Mouse (Mus musculus) small intestine, adult 2 months (tissue): Measurements from ENCODE around the gene Eme2. TPM values are rescaled to one million over a fixed set of nuclear protein-coding genes. Genes with fewer than 3 reads are reported as not detected.
A peak's percentile ranks its signal among the peaks of the same experiment; 100 is the strongest.
"Not testable (repeated sequence)": the region's sequence is repeated elsewhere in the genome, so short reads cannot be mapped to it uniquely, and the experiment has no call there.

Source experiments
- H3K27ac ChIP-seq: fragments of 200-500 bp; 2 replicates; pipeline ENCODE4 v1.5.1; 2012; ENCODE audit warnings: low read depth, low read length, control low read depth, inconsistent platforms; ENCODE audit not compliant: insufficient read depth
- H3K27me3 ChIP-seq: fragments of 200-500 bp; 2 replicates; pipeline ENCODE4 v1.6.1; 2012; ENCODE audit warnings: mild to moderate bottlenecking, moderate library complexity, low read length, inconsistent platforms; ENCODE audit not compliant: control insufficient read depth, insufficient read depth
- H3K36me3 ChIP-seq: fragments of 200-500 bp; 2 replicates; pipeline ENCODE4 v1.6.1; 2012; ENCODE audit warnings: mild to moderate bottlenecking, low read length, control low read depth, inconsistent platforms; ENCODE audit not compliant: control insufficient read depth, insufficient read depth
- H3K4me1 ChIP-seq: fragments of 200-500 bp; 2 replicates; pipeline ENCODE4 v1.6.1; 2012; ENCODE audit warnings: low read length, inconsistent platforms, mixed read lengths; ENCODE audit not compliant: control insufficient read depth, insufficient read depth, insufficient read length
- H3K4me3 ChIP-seq: fragments of 200-500 bp; 2 replicates; pipeline ENCODE4 v1.5.1; 2012; ENCODE audit warnings: low read depth, mild to moderate bottlenecking, control low read depth, inconsistent platforms, low read length, moderate library complexity
- CTCF ChIP-seq: fragments of 200-500 bp; IDR thresholded peaks from 2 replicates; pipeline ENCODE4 v1.5.1; 2012; ENCODE audit warnings: low read depth, mild to moderate bottlenecking, control low read depth, inconsistent platforms, low read length, moderate library complexity, mixed read lengths; ENCODE audit not compliant: insufficient replicate concordance, insufficient read length; ENCODE audit errors: extremely low read depth
- POLR2A ChIP-seq: fragments of 200-500 bp; IDR thresholded peaks from 2 replicates; pipeline ENCODE4 v1.6.1; 2012; ENCODE audit warnings: low read depth, mild to moderate bottlenecking, control low read depth, inconsistent platforms, low read length, moderate library complexity
- WGBS: fragments of 180-500 bp; shearing (Covaris S2); methylation state at CpG from one replicate; pipeline ENCODE4 v1.1.7; 2018; 5-methylcytosine and 5-hydroxymethylcytosine counted together
- polyA plus RNA-seq: library from polyadenylated mRNA; depleted of rRNA; stranded (reverse); fragments of >200 nt; gene quantifications from 2 replicates; pipeline ENCODE4 v1.2.3, GENCODE M21; 2012; rRNA removed

The Eme2 gene
- 20.3 and 21.0 TPM in 2 replicates for polyA plus RNA-seq

- peaks cover 45% of the 10 kb centered on the region for H3K36me3 ChIP-seq
- WGBS = under 1% methylated on average over 62 of the region's 62 CpGs
- TF ChIP-seq POLR2A (no peak; the same call in 1 of the 2 replicates), CTCF (no peak)
- H3K27ac ChIP-seq = peak within 1 kb of the TSS; percentile 73
- peaks cover 11% of the 10 kb centered on the region for H3K4me1 ChIP-seq
- H3K27me3 ChIP-seq = no peaks in the 10 kb centered on the region
- H3K4me3 ChIP-seq = peak within 1 kb of the TSS; percentile 72
These were observed at the start of gene Eme2, which contains the start of gene Mrps34 for GRCm38 (mm10) chr17:24894995-24895547. Gene Eme2, minus strand, starts transcription at chr17:24895087. Gene Mrps34, plus strand, starts transcription at chr17:24895116.

- H3K4me1 ChIP-seq, H3K27ac ChIP-seq, H3K4me3 ChIP-seq, H3K27me3 ChIP-seq: not testable (repeated sequence)
- WGBS = 75% methylated on average over 1 of the region's 1 CpGs
- peaks cover 29% of the 10 kb centered on the region for H3K36me3 ChIP-seq
These were observed 48.7 kb upstream of the Eme2 start for GRCm38 (mm10) chr17:24943589-24943988.

- Histone ChIP-seq H3K4me3 (no peak overlapping the region), H3K36me3 (peaks cover 24% of the 10 kb centered on the region), H3K27ac (no peak overlapping the region), H3K27me3 (no peaks in the 10 kb centered on the region), H3K4me1 (no peaks in the 10 kb centered on the region; the same call in 1 of the 2 replicates)
- 88% methylated on average over 7 of the region's 7 CpGs for WGBS
- TF ChIP-seq POLR2A (no peak), CTCF (no peak)
These were observed 48.1 kb upstream of the Eme2 start for GRCm38 (mm10) chr17:24943036-24943435.

GRCm38 (mm10) chr17:24942453-24942852 is 47.6 kb upstream of the Eme2 start:
- not testable (repeated sequence) for H3K4me3 ChIP-seq, H3K27ac ChIP-seq, H3K4me1 ChIP-seq, H3K27me3 ChIP-seq
- TF ChIP-seq CTCF = peak; percentile 59; the same call in 1 of the 2 replicates
- H3K36me3 ChIP-seq = peaks cover 19% of the 10 kb centered on the region
- WGBS = 4% methylated on average over 2 of the region's 2 CpGs

GRCm38 (mm10) chr17:24937266-24937665 is 42.4 kb upstream of the Eme2 start:
- Histone ChIP-seq H3K36me3 (no peaks in the 10 kb centered on the region), H3K27ac (peak overlapping the region; percentile 82), H3K27me3 (no peaks in the 10 kb centered on the region), H3K4me1 (peaks cover 4% of the 10 kb centered on the region; the same call in 1 of the 2 replicates), H3K4me3 (peak overlapping the region; percentile 70)
- WGBS = 40% methylated on average over 6 of the region's 6 CpGs
- no peak for TF ChIP-seq POLR2A
- no peak for TF ChIP-seq CTCF

GRCm38 (mm10) chr17:24936259-24937237 is 41.7 kb upstream of the Eme2 start, which contains the start of gene Mapk8ip3:
Gene Mapk8ip3, minus strand, starts transcription at chr17:24936977.
- peak; percentile 44 for TF ChIP-seq POLR2A
- TF ChIP-seq CTCF = peak; percentile 37; the same call in 1 of the 2 replicates
- H3K27me3 ChIP-seq = no peaks in the 10 kb centered on the region
- WGBS = under 1% methylated on average over 78 of the region's 78 CpGs

GRCm38 (mm10) chr17:24935666-24936065 is 40.8 kb upstream of the Eme2 start:
- no peak for TF ChIP-seq CTCF
- no peak for TF ChIP-seq POLR2A
- Histone ChIP-seq H3K4me3 (no peak overlapping the region; the same call in 1 of the 2 replicates), H3K36me3 (no peaks in the 10 kb centered on the region), H3K27ac (no peak overlapping the region), H3K4me1 (peaks cover 4% of the 10 kb centered on the region; the same call in 1 of the 2 replicates), H3K27me3 (no peaks in the 10 kb centered on the region)

More at GRCm38 (mm10) chr17:24936259-24937237, 41.7 kb upstream of the Eme2 start, which contains the start of gene Mapk8ip3:
- Histone ChIP-seq H3K4me3 (peak within 1 kb of the TSS; percentile 70), H3K4me1 (peaks cover 4% of the 10 kb centered on the region; the same call in 1 of the 2 replicates), H3K36me3 (no peaks in the 10 kb centered on the region), H3K27ac (peak within 1 kb of the TSS; percentile 82)
